Mouse (Mus musculus): Measurements from ENCODE around the gene Rsrp1.

- TF ChIP-seq CTCF (IDR thresholded peaks at IDR 0.05; ENCODE audit: extremely low read depth, insufficient read depth, insufficient read length, insufficient replicate concordance), result no peak
- TF ChIP-seq POLR2A (IDR thresholded peaks at IDR 0.05; ENCODE audit: low read depth, low read length), result no peak
Measured at GRCm38 (mm10) chr4:134915223-134916050, 8.0 kb upstream of the Rsrp1 start.

Data from spleen, adult 2 months (tissue).